Mouse (Mus musculus): ENCODE results near the gene Pdik1l. TPM values are rescaled to one million over a fixed set of nuclear protein-coding genes. Genes with fewer than 3 reads are reported as not detected.

Pdik1l gene
- total and polyA plus RNA-seq, 2 experiments from 2014 or later, result 28.9 to 43.8 TPM

DNA sequence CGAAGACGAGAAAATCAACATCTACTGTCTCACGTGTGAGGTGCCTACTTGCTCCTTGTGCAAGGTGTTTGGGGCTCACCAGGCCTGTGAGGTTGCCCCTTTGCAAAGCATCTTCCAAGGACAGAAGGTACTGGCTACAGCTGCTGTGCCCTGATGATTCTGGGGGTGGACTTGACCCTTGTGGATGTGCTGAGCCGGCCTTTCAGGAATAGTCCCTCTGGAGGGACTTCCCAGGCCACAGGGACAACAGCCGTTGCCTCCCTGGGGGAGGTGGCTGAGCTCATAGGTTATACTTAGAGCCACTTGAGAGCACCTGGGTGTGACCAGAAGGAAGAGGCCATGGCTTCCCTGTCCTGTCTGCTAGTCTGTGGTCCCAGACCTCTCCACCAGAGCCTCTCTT, 32.0 kb upstream of the Pdik1l start:
- no peak for TF ChIP-seq CTCF (IDR thresholded peaks at IDR 0.05; ENCODE audit: low read depth)
- no peak overlapping the region for H3K9ac ChIP-seq
- DNase-seq (no peak), ATAC-seq (no peak)
- no peak overlapping the region for H3K27ac ChIP-seq (ENCODE audit: low read depth, low read length)
- 77% methylated on average over 5 of the region's 5 CpGs for WGBS
- no peaks in the 10 kb centered on the region for H3K4me1 ChIP-seq (ENCODE audit: insufficient read depth)
- H3K27me3 ChIP-seq (ENCODE audit: insufficient read depth, low read length), result no peaks in the 10 kb centered on the region
- H3K9me3 ChIP-seq (ENCODE audit: low read length), result no peaks in the 10 kb centered on the region
- no peaks in the 10 kb centered on the region for H3K36me3 ChIP-seq (ENCODE audit: insufficient read depth)
- no peak overlapping the region for H3K4me2 ChIP-seq (ENCODE audit: low read depth)
- H3K4me3 ChIP-seq (ENCODE audit: low read depth, low read length), result no peak overlapping the region

DNA sequence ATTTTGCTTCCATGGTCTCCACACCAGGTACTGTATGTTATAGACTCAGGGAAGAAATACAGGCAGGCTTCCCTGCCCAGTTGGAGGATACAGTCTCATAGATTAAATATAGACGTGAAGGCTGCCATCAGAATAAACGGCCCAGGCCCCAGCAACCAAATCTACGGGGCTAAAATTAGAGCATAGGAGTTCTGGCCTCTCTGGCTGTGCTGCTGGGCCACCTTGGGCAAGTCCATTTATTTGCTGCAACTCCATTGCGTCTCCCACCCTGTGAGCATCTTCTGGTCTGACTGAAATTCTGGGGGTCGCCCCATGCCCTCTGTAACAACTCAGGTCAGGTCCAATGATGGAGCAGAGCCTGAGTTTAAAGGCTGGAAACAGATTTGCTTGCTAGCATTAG, 31.4 kb upstream of the Pdik1l start:
- ATAC-seq (no peak), DNase-seq (no peak)
- Histone ChIP-seq H3K27me3 (ENCODE audit: insufficient read depth, low read length) (no peaks in the 10 kb centered on the region), H3K9ac (no peak overlapping the region), H3K9me3 (ENCODE audit: low read length) (no peaks in the 10 kb centered on the region), H3K4me2 (ENCODE audit: low read depth) (no peak overlapping the region), H3K4me3 (ENCODE audit: low read depth, low read length) (no peak overlapping the region), H3K4me1 (ENCODE audit: insufficient read depth) (no peaks in the 10 kb centered on the region), H3K36me3 (ENCODE audit: insufficient read depth) (no peaks in the 10 kb centered on the region), H3K27ac (ENCODE audit: low read depth, low read length) (no peak overlapping the region)
- no peak for TF ChIP-seq CTCF (IDR thresholded peaks at IDR 0.05; ENCODE audit: low read depth)
- 89% methylated on average over 5 of the region's 5 CpGs for WGBS

DNA sequence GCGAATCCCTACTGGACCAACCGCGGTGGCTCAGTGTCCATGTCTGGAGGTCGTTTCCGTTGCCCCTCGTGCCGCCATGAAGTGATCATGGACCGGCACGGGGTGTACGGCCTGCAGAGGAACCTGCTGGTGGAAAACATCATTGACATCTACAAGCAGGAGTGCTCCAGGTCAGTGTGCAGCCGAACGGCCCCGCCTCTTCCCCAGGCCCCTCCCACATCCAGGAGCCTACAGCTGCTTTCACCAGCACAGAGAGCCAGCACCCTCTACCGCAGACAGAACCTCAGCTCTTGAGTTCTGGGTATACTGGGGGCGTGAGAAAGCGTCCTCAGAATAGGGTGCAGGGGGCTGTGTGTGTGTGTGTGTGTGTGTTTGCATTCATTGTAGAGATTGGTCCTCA, 28.7 kb upstream of the Pdik1l start:
- Histone ChIP-seq H3K4me2 (ENCODE audit: low read depth) (no peak overlapping the region), H3K9ac (no peak overlapping the region), H3K27me3 (ENCODE audit: insufficient read depth, low read length) (no peaks in the 10 kb centered on the region), H3K4me3 (ENCODE audit: low read depth, low read length) (no peak overlapping the region), H3K4me1 (ENCODE audit: insufficient read depth) (no peaks in the 10 kb centered on the region), H3K27ac (ENCODE audit: low read depth, low read length) (no peak overlapping the region), H3K36me3 (ENCODE audit: insufficient read depth) (no peaks in the 10 kb centered on the region), H3K9me3 (ENCODE audit: low read length) (no peaks in the 10 kb centered on the region)
- WGBS, result 49% methylated on average over 16 of the region's 16 CpGs
- TF ChIP-seq CTCF (IDR thresholded peaks at IDR 0.05; ENCODE audit: low read depth), result no peak
- ATAC-seq (no peak), DNase-seq (no peak)

DNA sequence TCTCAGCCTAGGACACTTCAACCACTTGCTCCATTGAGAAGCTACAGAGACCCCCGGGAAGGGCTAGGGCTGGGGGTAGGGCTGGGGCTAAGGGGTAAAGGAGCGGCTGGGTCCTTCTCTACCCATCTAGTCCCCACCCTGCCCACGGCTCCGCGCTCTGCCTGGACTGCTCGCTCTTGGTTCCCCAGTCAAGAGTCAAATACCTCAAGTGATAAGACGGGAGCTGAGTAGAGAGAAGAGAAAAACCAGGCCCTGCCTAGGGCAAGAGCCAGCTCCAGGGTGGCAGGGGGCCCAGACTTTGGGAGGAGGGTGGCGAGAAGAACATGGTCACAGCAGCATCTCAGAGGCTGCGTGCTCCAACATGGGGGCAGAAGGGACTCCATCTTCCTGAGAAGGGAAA, 27.8 kb upstream of the Pdik1l start:
- no peak overlapping the region for H3K4me2 ChIP-seq (ENCODE audit: low read depth)
- no peaks in the 10 kb centered on the region for H3K4me1 ChIP-seq (ENCODE audit: insufficient read depth)
- DNase-seq (no peak), ATAC-seq (no peak)
- H3K9me3 ChIP-seq (ENCODE audit: low read length), result no peaks in the 10 kb centered on the region
- H3K4me3 ChIP-seq (ENCODE audit: low read depth, low read length), result no peak overlapping the region
- H3K9ac ChIP-seq, result no peak overlapping the region
- 81% methylated on average over 9 of the region's 9 CpGs for WGBS
- H3K27ac ChIP-seq (ENCODE audit: low read depth, low read length), result no peak overlapping the region
- TF ChIP-seq CTCF (IDR thresholded peaks at IDR 0.05; ENCODE audit: low read depth), result no peak
- no peaks in the 10 kb centered on the region for H3K27me3 ChIP-seq (ENCODE audit: insufficient read depth, low read length)
- H3K36me3 ChIP-seq (ENCODE audit: insufficient read depth), result no peaks in the 10 kb centered on the region

DNA sequence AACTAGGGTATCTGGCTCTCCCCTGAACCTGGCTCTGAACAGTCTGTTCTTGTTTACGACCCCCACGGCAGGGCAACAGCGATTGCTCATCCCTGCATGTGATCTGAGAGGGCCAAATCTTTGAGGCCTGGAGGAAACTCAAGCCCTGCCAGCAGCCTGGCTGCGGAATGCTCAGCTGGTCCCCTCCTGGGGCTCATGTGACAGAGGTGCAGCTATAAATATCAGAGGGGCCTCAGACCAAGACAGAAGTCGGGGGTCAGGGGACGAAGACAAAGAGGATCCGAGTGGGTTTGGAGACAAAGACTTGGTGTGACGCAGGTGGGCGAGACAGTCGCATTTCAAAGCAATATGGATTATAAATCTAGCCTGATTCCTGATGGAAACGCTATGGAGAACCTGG, 27.2 kb upstream of the Pdik1l start, which contains the start of gene Trim63:
TSS of gene Trim63 (plus strand) at position 245 of the 400 bp plus-strand sequence.
- no peaks in the 10 kb centered on the region for H3K4me1 ChIP-seq (ENCODE audit: insufficient read depth)
- H3K27me3 ChIP-seq (ENCODE audit: insufficient read depth, low read length), result no peaks in the 10 kb centered on the region
- H3K9ac ChIP-seq, result no peak within 1 kb of the TSS
- H3K4me3 ChIP-seq (ENCODE audit: low read depth, low read length), result no peak within 1 kb of the TSS
- DNase-seq, result no peak
- H3K4me2 ChIP-seq (ENCODE audit: low read depth), result no peak within 1 kb of the TSS
- TF ChIP-seq CTCF (IDR thresholded peaks at IDR 0.05; ENCODE audit: low read depth), result no peak
- no peak for ATAC-seq
- no peak within 1 kb of the TSS for H3K27ac ChIP-seq (ENCODE audit: low read depth, low read length)
- no peaks in the 10 kb centered on the region for H3K9me3 ChIP-seq (ENCODE audit: low read length)
- H3K36me3 ChIP-seq (ENCODE audit: insufficient read depth), result no peaks in the 10 kb centered on the region
- WGBS, result 51% methylated on average over 11 of the region's 11 CpGs

DNA sequence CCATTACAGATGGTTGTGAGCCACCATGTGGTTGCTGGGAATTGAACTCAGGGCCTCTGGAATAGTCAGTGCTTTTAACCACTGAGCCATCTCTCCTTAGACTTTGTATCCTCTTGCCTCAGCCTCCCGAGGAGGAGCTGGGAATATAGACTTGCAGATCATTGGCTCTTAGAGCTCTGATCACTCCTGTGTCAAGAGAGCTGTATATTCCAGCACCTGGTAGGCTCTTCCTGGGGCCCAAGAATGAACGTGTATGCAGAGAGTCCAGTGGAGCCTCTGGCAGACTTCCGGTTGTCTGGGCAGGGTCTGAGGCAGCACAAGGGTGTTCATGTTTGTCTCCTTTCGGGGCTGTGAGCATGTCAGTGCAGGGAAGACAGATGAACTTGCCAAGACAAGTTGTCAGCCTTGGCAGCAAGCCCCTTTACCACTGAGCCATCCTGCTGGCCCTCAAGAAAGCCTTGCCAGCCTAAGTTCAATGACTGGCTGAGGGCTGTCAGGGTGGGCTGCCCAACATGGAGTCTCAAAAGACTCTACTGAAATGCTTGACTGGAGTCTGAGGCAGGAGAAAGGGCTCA, 26.5 kb upstream of the Pdik1l start:
- DNase-seq (no peak), ATAC-seq (no peak)
- Histone ChIP-seq H3K4me3 (ENCODE audit: low read depth, low read length) (no peak overlapping the region), H3K9me3 (ENCODE audit: low read length) (no peaks in the 10 kb centered on the region), H3K4me2 (ENCODE audit: low read depth) (no peak overlapping the region), H3K27ac (ENCODE audit: low read depth, low read length) (no peak overlapping the region), H3K9ac (no peak overlapping the region), H3K4me1 (ENCODE audit: insufficient read depth) (no peaks in the 10 kb centered on the region), H3K36me3 (ENCODE audit: insufficient read depth) (no peaks in the 10 kb centered on the region), H3K27me3 (ENCODE audit: insufficient read depth, low read length) (no peaks in the 10 kb centered on the region)
- no peak for TF ChIP-seq CTCF (IDR thresholded peaks at IDR 0.05; ENCODE audit: low read depth)
- 75% methylated on average over 4 of the region's 4 CpGs for WGBS

DNA sequence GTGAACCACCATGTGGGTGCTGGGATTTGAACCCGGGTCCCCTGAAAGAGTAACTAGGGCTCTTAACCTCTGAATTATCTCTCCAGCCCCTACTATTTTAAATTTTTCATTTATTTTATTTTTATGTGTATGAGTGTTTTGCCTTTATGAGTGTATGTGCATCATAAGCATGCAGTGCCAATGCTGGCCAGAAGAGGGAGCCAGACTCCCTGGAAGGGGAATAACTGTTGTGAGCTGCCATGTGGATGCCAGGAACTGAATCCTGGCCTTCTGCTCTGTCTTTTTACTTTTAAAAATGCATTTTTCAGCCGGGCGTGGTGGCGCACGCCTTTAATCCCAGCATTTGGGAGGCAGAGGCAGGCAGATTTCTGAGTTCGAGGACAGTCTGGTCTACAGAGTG, 25.2 kb upstream of the Pdik1l start:
- WGBS, result 94% methylated on average over 6 of the region's 6 CpGs
- Histone ChIP-seq H3K27ac (ENCODE audit: low read depth, low read length) (no peak overlapping the region), H3K4me1 (ENCODE audit: insufficient read depth) (no peaks in the 10 kb centered on the region), H3K9me3 (ENCODE audit: low read length) (no peaks in the 10 kb centered on the region), H3K4me2 (ENCODE audit: low read depth) (no peak overlapping the region), H3K27me3 (ENCODE audit: insufficient read depth, low read length) (no peaks in the 10 kb centered on the region), H3K9ac (no peak overlapping the region), H3K36me3 (ENCODE audit: insufficient read depth) (no peaks in the 10 kb centered on the region), H3K4me3 (ENCODE audit: low read depth, low read length) (no peak overlapping the region)
- peak; percentile 41 for TF ChIP-seq CTCF (IDR thresholded peaks at IDR 0.05; ENCODE audit: low read depth)
- no peak for DNase-seq
- no peak for ATAC-seq
